Mouse (Mus musculus) midbrain, embryonic 14.5 days (tissue): ENCODE data around the gene Rufy3. TPM values are rescaled to one million over a fixed set of nuclear protein-coding genes. Genes with fewer than 3 reads are reported as not detected.
A peak's percentile ranks its signal among the peaks of the same experiment; 100 is the strongest.

Source experiments
- ATAC-seq: fragments of 200-750 bp; cut with Nextera tagmentation; 2 replicates; pipeline ENCODE4 v1.8.0; 2017; ENCODE audit warnings: moderate number of reproducible peaks, moderate library complexity; ENCODE audit not compliant: low FRiP score, low TSS enrichment
- DNase-seq: peaks from one replicate; pipeline ENCODE4 v3.0.0-alpha.2; 2015
- H3K27ac ChIP-seq: fragments of 300-500 bp; sonication (generic); replicated peaks from 2 replicates; pipeline ENCODE4 v1.5.1; 2014; ENCODE audit warnings: mild to moderate bottlenecking, low read depth, low read length, moderate library complexity
- H3K27me3 ChIP-seq: fragments of 300-500 bp; sonication (generic); 2 replicates; pipeline ENCODE4 v1.6.1; 2014; ENCODE audit warnings: low read length, control low read depth, mixed read lengths; ENCODE audit not compliant: control insufficient read depth, insufficient read depth
- H3K36me3 ChIP-seq: fragments of 300-500 bp; sonication (generic); 2 replicates; pipeline ENCODE4 v1.6.1; 2014; ENCODE audit warnings: low read length, control low read depth; ENCODE audit not compliant: control insufficient read depth, insufficient read depth
- H3K4me1 ChIP-seq: fragments of 300-500 bp; sonication (generic); 2 replicates; pipeline ENCODE4 v1.6.1; 2014; ENCODE audit warnings: mild to moderate bottlenecking, antibody characterized with exemption, low read length, control low read depth; ENCODE audit not compliant: control insufficient read depth, insufficient read depth
- H3K4me2 ChIP-seq: fragments of 300-500 bp; sonication (generic); 2 replicates; pipeline ENCODE4 v1.6.1; 2014; ENCODE audit warnings: mild to moderate bottlenecking, low read length, moderate library complexity
- H3K4me3 ChIP-seq: fragments of 300-500 bp; sonication (generic); replicated peaks from 2 replicates; pipeline ENCODE4 v1.5.1; 2014; ENCODE audit warnings: low read depth, low read length
- H3K9ac ChIP-seq: fragments of 300-500 bp; sonication (generic); replicated peaks from 2 replicates; pipeline ENCODE4 v1.6.1; 2014; ENCODE audit warnings: mild to moderate bottlenecking, low read length, moderate library complexity
- H3K9me3 ChIP-seq: fragments of 300-500 bp; sonication (generic); 2 replicates; pipeline ENCODE4 v1.6.1; 2016; ENCODE audit warnings: low read length, control low read depth, mixed read lengths; ENCODE audit not compliant: control insufficient read depth
- whole genome bisulfite sequencing: fragments of 180-500 bp; shearing (Covaris S2); extraction: QIAGEN DNeasy Blood & Tissue Kit; methylation state at CpG from one replicate; pipeline ENCODE4 v1.1.7; 2014; 5-methylcytosine and 5-hydroxymethylcytosine counted together
- polyA plus RNA-seq: library from polyadenylated mRNA; unstranded; fragments of >200 nt; fragmentation: Nextera tagmentation; extraction: Ambion mirVana; gene quantifications from 2 replicates; pipeline ENCODE4 v1.2.1, GENCODE M21; 2014

Rufy3 gene
- polyA plus RNA-seq, 1 experiment from 2014 or later: 322 TPM

- WGBS: 23% methylated on average over 13 of the region's 13 CpGs
- no peak for ATAC-seq
- H3K4me1 ChIP-seq: peaks cover 47% of the 10 kb centered on the region
- H3K4me2 ChIP-seq: peak overlapping the region; percentile 95
- peak; percentile 54 for DNase-seq
- 0 out of 2 replicates have a peak, but pooled peaks cover 7% of the 10 kb centered on the region for H3K36me3 ChIP-seq
- no peaks in the 10 kb centered on the region for H3K9me3 ChIP-seq
- H3K9ac ChIP-seq: peak overlapping the region; percentile 54
- H3K4me3 ChIP-seq: peak overlapping the region; percentile 54
- no peaks in the 10 kb centered on the region for H3K27me3 ChIP-seq
- peak overlapping the region; percentile 52 for H3K27ac ChIP-seq
Measured at GRCm38 (mm10) chr5:88587211-88587934, 22.5 kb downstream of the Rufy3 start.

DNA sequence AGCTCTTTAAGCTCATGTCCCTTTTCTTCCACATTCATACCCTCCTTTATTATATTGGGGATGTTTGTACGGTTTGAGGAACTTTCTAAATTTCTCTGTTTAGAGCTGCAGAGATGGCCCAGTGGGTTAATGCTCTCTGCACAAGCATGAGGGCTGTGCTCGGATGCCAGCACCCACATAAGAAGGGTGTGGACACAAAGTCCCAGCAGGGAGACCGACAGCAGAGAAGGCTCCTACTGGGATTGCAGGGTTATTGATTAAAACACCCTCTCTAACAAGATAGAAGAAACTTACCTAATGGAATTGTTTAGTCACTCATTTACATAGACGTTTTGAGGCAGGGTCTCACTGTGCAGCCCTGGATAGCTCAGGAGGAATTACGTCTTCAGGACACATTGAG is 23.6 kb downstream of the Rufy3 start:
- H3K36me3 ChIP-seq: peaks cover 15% of the 10 kb centered on the region; the same call in 1 of the 2 replicates
- WGBS: 52% methylated on average over 5 of the region's 5 CpGs
- no peaks in the 10 kb centered on the region for H3K27me3 ChIP-seq
- no peak overlapping the region for H3K27ac ChIP-seq
- H3K4me1 ChIP-seq: peaks cover 42% of the 10 kb centered on the region
- H3K9me3 ChIP-seq: no peaks in the 10 kb centered on the region
- no peak overlapping the region; the same call in 1 of the 2 replicates for H3K9ac ChIP-seq
- no peak overlapping the region for H3K4me3 ChIP-seq
- H3K4me2 ChIP-seq: peak overlapping the region; percentile 40
- ATAC-seq (no peak), DNase-seq (no peak)

GRCm38 (mm10) chr5:88593421-88594172 is 28.8 kb downstream of the Rufy3 start:
- no peak overlapping the region for H3K27ac ChIP-seq
- H3K9me3 ChIP-seq: no peaks in the 10 kb centered on the region
- DNase-seq (no peak), ATAC-seq (no peak)
- no peak overlapping the region for H3K9ac ChIP-seq
- 91% methylated on average over 13 of the region's 13 CpGs for WGBS
- no peak overlapping the region for H3K4me3 ChIP-seq
- H3K36me3 ChIP-seq: peaks cover 38% of the 10 kb centered on the region
- H3K4me2 ChIP-seq: no peak overlapping the region
- H3K4me1 ChIP-seq: peaks cover 10% of the 10 kb centered on the region
- no peaks in the 10 kb centered on the region for H3K27me3 ChIP-seq

GRCm38 (mm10) chr5:88594173-88594569 is 29.3 kb downstream of the Rufy3 start:
- WGBS: 94% methylated on average over 7 of the region's 7 CpGs
- no peak overlapping the region for H3K4me2 ChIP-seq
- H3K9ac ChIP-seq: no peak overlapping the region
- H3K4me1 ChIP-seq: 0 out of 2 replicates have a peak, but pooled peaks cover 4% of the 10 kb centered on the region
- no peak for DNase-seq
- no peaks in the 10 kb centered on the region for H3K27me3 ChIP-seq
- H3K27ac ChIP-seq: no peak overlapping the region
- no peak overlapping the region for H3K4me3 ChIP-seq
- no peaks in the 10 kb centered on the region for H3K9me3 ChIP-seq
- H3K36me3 ChIP-seq: peaks cover 42% of the 10 kb centered on the region
- no peak for ATAC-seq

GRCm38 (mm10) chr5:88595537-88596455 is 31.0 kb downstream of the Rufy3 start:
- no peak overlapping the region for H3K27ac ChIP-seq
- no peak overlapping the region for H3K9ac ChIP-seq
- H3K4me2 ChIP-seq: no peak overlapping the region
- no peaks in the 10 kb centered on the region for H3K4me1 ChIP-seq
- ATAC-seq: no peak
- no peak overlapping the region for H3K4me3 ChIP-seq
- 86% methylated on average over 5 of the region's 5 CpGs for WGBS
- peaks cover 45% of the 10 kb centered on the region for H3K36me3 ChIP-seq
- H3K27me3 ChIP-seq: no peaks in the 10 kb centered on the region
- no peak for DNase-seq
- H3K9me3 ChIP-seq: no peaks in the 10 kb centered on the region

DNA sequence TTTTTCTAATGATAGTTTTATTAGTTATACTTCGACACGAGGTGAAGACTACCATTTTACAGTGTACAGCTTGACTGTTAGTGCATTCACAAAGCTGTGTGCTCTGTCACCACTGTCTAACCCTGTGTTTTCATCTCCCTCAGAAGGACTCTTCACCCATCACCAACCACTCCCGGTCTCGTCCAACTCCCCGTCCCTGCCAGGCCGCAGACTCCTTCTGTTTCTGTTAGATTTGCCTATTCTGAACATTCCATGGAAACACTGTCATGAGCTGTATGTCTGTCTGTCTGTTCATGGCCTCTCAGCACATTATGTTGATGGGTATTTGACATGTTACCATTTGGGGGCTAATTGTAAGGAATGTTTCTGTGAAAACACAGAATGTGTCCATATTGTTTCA is 34.1 kb downstream of the Rufy3 start:
- H3K9me3 ChIP-seq: no peaks in the 10 kb centered on the region
- no peak overlapping the region for H3K27ac ChIP-seq
- WGBS: 92% methylated on average over 6 of the region's 6 CpGs
- peaks cover 31% of the 10 kb centered on the region; the same call in 1 of the 2 replicates for H3K36me3 ChIP-seq
- DNase-seq (no peak), ATAC-seq (no peak)
- H3K27me3 ChIP-seq: no peaks in the 10 kb centered on the region
- H3K4me2 ChIP-seq: no peak overlapping the region
- H3K4me1 ChIP-seq: no peaks in the 10 kb centered on the region
- H3K4me3 ChIP-seq: no peak overlapping the region
- H3K9ac ChIP-seq: no peak overlapping the region

- no peak for DNase-seq
- no peak overlapping the region for H3K9ac ChIP-seq
- WGBS: 84% methylated on average over 2 of the region's 2 CpGs
- no peak overlapping the region for H3K27ac ChIP-seq
- no peaks in the 10 kb centered on the region for H3K9me3 ChIP-seq
- no peaks in the 10 kb centered on the region for H3K4me1 ChIP-seq
- no peak overlapping the region for H3K4me2 ChIP-seq
- H3K36me3 ChIP-seq: peaks cover 28% of the 10 kb centered on the region
- no peaks in the 10 kb centered on the region for H3K27me3 ChIP-seq
- H3K4me3 ChIP-seq: no peak overlapping the region
- no peak for ATAC-seq
Measured at GRCm38 (mm10) chr5:88602030-88602429, 37.2 kb downstream of the Rufy3 start.

GRCm38 (mm10) chr5:88602713-88603112 is 37.9 kb downstream of the Rufy3 start:
- no peak overlapping the region for H3K9ac ChIP-seq
- H3K36me3 ChIP-seq: peaks cover 21% of the 10 kb centered on the region
- no peak overlapping the region for H3K4me3 ChIP-seq
- no peak overlapping the region for H3K27ac ChIP-seq
- no peak overlapping the region for H3K4me2 ChIP-seq
- no peaks in the 10 kb centered on the region for H3K4me1 ChIP-seq
- ATAC-seq: no peak
- WGBS: 90% methylated on average over 3 of the region's 3 CpGs
- no peaks in the 10 kb centered on the region for H3K9me3 ChIP-seq
- no peaks in the 10 kb centered on the region for H3K27me3 ChIP-seq
- DNase-seq: no peak
